Mouse (Mus musculus): ENCODE data around the gene Esam. TPM values are rescaled to one million over a fixed set of nuclear protein-coding genes. Genes with fewer than 3 reads are reported as not detected.

Esam gene
- polyA plus RNA-seq (2012), result 0.04 TPM in 1 of 2 replicates, not detected in the other

GRCm38 (mm10) chr9:37527396-37528224 is at the start of gene Esam:
TSS of gene Esam (plus strand) at chr9:37528078.
- no peak for TF ChIP-seq GATA1 (IDR thresholded peaks at IDR 0.05; ENCODE audit: low read length)

GRCm38 (mm10) chr9:37485146-37485545 is 42.7 kb upstream of the Esam start:
- no peak for TF ChIP-seq GATA1 (IDR thresholded peaks at IDR 0.05; ENCODE audit: low read length)

GRCm38 (mm10) chr9:37488041-37488440 is 39.8 kb upstream of the Esam start:
- TF ChIP-seq GATA1 (IDR thresholded peaks at IDR 0.05; ENCODE audit: low read length), result no peak

GRCm38 (mm10) chr9:37488611-37489396 is 39.1 kb upstream of the Esam start, which contains the start of gene Msantd2:
TSS of gene Msantd2 (plus strand) at chr9:37489319.
- no peak for TF ChIP-seq GATA1 (IDR thresholded peaks at IDR 0.05; ENCODE audit: low read length)

GRCm38 (mm10) chr9:37489446-37490120 is 38.3 kb upstream of the Esam start:
- TF ChIP-seq GATA1 (IDR thresholded peaks at IDR 0.05; ENCODE audit: low read length), result no peak

GRCm38 (mm10) chr9:37495761-37496160 is 32.1 kb upstream of the Esam start:
- no peak for TF ChIP-seq GATA1 (IDR thresholded peaks at IDR 0.05; ENCODE audit: low read length)

GRCm38 (mm10) chr9:37496325-37496724 is 31.6 kb upstream of the Esam start:
- TF ChIP-seq GATA1 (IDR thresholded peaks at IDR 0.05; ENCODE audit: low read length), result no peak

- TF ChIP-seq GATA1 (IDR thresholded peaks at IDR 0.05; ENCODE audit: low read length), result no peak
Measured at GRCm38 (mm10) chr9:37500201-37500600, 27.7 kb upstream of the Esam start.

- no peak for TF ChIP-seq GATA1 (IDR thresholded peaks at IDR 0.05; ENCODE audit: low read length)
Measured at GRCm38 (mm10) chr9:37501170-37501569, 26.7 kb upstream of the Esam start.

GRCm38 (mm10) chr9:37504348-37504747 is 23.5 kb upstream of the Esam start:
- no peak for TF ChIP-seq GATA1 (IDR thresholded peaks at IDR 0.05; ENCODE audit: low read length)

GRCm38 (mm10) chr9:37506023-37506422 is 21.9 kb upstream of the Esam start:
- TF ChIP-seq GATA1 (IDR thresholded peaks at IDR 0.05; ENCODE audit: low read length), result no peak

- no peak for TF ChIP-seq GATA1 (IDR thresholded peaks at IDR 0.05; ENCODE audit: low read length)
Measured at GRCm38 (mm10) chr9:37512097-37512496, 15.8 kb upstream of the Esam start.

GRCm38 (mm10) chr9:37514456-37514855 is 13.4 kb upstream of the Esam start:
- TF ChIP-seq GATA1 (IDR thresholded peaks at IDR 0.05; ENCODE audit: low read length), result no peak

- peak; percentile 98 for TF ChIP-seq GATA1 (IDR thresholded peaks at IDR 0.05; ENCODE audit: low read length)
Measured at GRCm38 (mm10) chr9:37517467-37517866, 10.4 kb upstream of the Esam start.

GRCm38 (mm10) chr9:37518991-37519390 is 8.9 kb upstream of the Esam start:
- TF ChIP-seq GATA1 (IDR thresholded peaks at IDR 0.05; ENCODE audit: low read length), result no peak

- TF ChIP-seq GATA1 (IDR thresholded peaks at IDR 0.05; ENCODE audit: low read length), result no peak
Measured at GRCm38 (mm10) chr9:37519995-37520394, 7.9 kb upstream of the Esam start.
